Mouse (Mus musculus): ENCODE data around the gene Adamts12. TPM values are rescaled to one million over a fixed set of nuclear protein-coding genes. Genes with fewer than 3 reads are reported as not detected.

Gene Adamts12
- polyA plus RNA-seq, 3 experiments from 2014 or later: not detected

DNA sequence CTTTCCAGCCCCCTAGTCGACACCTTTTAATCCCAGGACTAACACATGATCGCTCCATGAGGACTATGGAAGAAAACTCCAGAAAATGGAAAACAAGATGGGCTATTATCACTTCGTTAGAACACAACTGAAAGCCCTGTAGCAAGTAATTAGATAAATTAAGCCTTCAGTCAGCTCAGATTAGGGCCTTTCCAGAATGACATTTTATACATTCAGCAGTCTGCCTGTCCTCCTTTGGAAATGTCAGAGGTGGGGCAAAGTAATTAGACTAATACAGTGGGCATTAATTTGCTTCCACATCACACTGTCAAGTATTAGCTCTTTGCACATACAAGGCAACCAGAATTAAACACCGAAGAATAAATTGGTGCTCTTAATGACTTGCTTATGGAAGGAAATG, 233.4 kb downstream of the Adamts12 start:
- no peak for ATAC-seq

DNA sequence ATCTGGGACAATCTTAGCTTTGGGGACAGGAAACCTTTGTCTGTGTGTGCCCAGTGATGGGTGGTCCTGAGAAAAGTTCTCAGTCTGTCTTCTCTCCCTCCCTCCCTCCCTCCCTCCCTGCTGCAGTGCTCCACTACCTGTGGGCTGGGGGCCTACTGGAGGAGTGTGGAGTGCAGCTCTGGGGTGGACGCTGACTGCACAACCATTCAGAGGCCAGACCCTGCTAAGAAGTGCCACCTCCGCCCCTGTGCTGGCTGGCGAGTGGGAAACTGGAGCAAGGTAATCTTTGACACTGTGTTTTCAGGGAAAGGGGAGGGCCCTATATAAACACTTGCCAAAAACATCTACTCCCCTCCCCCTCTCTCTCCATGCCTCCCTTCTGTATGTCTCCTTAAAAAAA, 252.5 kb downstream of the Adamts12 start:
- ATAC-seq: no peak

DNA sequence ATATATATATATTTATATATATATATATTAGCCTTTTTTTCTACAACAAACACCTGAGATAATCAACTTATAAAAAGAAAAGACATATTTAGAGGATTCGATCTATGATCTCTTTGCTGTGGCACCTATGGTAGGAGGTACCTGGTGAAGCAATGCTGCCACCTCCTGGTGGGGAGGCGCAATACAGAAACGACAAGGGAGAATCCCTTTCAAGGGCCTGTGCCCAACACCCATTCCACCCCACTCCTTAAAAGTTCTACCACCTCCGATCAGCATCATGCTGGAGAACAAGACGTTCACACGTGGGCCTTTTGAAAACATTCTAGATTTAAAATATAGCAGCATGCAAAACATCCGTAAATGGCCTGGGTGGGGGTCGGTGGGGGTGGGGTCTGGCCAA, 255.9 kb downstream of the Adamts12 start:
- ATAC-seq: peak; percentile 71

DNA sequence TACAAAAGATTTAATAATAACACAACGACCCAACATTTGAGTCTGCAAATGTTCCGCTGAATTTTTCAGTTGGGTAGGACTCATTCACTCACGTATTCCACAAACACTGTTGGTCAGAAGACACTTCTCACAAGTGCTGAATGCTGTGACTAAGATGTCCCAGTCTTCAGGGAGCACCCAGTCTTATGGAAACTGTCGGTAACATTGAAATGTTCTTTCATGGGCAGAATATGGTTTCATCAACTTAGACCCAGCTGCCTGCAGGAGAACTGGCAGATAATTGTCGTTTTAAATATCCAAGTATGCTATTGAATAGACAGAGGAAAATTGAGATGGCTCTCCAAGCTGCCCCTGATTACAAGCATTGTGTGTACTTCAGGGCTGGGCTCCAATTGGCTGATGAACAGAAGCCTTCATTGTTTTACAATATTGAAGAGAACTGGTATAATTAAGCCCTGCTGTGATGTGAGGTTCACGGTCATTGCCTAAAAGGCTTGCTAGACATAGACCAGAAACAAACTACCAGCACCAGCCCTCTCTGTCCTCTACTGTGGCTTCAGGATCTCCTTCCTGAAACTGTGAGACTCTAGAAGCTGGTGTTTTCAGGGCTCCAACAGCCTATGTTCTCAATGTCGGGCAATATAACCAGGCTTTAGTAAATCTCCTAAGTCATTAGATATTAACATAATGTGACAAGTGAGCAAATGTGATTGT, 275.0 kb downstream of the Adamts12 start:
- no peak for ATAC-seq

DNA sequence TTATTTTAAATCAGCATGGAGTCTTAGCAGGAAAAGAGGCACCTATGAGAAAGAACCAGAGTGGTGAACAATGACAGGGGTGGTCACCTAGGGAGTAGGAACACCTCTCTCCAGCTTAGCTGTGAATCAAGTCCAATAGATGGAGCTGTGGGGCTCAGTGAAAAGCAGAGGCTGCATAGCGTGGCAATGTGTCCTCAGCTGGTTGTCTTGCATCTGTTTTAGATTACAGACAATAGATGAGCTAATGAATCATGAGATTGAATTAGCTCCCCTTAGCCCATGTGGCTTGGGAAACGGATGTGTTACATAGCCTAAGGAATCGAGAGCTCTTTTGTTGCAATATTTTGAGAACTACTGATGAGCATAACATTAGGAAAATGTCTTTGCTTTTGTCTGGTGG, 291.3 kb downstream of the Adamts12 start:
- ATAC-seq: no peak

DNA sequence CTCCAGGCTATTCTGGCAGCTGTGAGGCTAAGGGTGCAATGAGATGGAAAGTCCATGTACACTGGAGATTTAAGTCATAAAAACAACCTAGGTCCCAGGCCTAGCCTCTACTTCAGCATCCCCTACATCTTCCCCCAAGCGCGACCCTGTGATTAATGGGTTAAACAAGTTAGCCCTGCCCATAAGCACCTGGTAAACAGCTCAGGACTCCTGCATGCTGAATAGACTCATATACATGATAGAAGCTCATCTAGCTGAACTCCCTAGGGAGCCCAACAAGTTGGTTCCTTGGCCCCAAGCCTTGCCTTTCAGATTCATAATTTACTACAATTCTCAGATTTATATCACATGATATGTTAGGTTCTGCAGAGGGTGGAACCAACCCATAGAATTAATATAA, 292.9 kb downstream of the Adamts12 start:
- no peak for ATAC-seq

DNA sequence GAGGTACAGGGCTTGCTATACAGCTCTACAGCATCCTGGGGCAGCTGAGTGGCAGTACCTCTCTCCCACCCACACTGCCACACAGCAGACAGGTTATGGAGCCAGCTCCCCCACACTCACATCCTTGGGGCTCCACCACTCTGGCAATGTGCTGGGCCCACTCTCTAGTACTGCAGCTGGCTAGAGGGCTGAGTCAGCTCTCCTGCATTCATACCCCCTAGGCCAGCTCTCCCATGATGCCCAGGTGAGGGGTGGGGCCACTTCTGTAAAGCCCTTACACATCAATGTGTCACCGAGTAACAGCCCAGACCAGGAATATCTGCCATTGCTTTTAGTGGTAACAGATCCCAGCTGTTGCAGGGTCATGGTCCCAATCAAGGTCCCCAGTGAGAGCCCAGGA, 296.3 kb downstream of the Adamts12 start:
- ATAC-seq: no peak

DNA sequence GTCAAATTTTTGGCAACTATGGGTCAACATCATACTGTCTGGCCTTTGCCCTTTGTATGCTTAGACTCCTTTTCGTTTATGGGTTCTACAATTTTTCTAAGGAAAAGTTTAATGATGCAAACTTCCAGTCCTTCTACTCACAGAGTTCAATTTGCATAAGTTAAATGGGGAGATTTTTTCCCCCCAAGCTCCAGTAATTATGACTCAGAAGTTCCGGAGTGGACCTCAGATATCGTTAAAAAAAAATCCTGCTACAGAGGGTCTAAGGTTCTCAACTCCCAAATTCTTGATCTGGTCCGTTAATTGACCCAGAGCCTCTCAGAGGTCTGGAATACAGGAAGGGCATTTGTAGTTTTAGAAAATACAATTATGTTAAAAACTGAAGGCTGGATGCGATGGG, 297.2 kb downstream of the Adamts12 start:
- ATAC-seq: no peak

DNA sequence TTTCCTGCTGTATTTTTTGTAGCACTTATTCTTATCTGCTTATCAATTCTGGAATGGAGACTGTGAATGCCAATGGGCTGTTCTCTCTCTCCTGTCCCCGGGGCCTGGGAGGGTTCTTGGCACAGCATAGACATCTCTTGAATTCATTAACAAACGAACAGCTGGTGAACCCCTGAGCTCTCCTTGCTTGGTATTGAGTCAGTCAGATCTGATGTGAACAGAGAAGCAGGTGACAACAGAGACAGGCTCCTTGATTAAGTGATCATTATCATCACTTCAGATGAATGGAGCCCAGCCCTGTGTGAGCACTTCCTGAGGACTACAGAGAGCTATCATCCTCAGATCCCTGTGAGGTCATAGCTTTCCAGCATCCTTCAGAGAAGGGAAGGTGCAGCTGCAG, 299.5 kb downstream of the Adamts12 start:
- no peak for ATAC-seq

DNA sequence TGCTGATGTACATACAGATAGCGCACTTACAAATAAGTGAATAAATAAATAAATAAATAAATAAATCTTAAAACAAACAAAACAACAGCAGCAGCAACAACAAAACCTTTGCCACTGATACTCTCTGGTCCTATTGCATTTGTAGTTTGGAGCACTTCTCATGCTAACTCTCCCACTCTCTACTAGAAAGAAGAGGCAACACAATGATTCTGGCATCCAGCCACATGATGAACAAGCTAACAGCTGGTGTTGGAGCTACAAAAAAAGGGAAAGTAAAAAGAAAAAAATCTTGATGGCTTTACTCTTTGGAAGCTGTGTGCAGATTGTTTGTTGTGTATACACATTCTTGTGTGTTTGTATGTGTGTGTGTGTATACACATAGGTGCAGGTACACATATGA, 300.2 kb downstream of the Adamts12 start:
- no peak for ATAC-seq

DNA sequence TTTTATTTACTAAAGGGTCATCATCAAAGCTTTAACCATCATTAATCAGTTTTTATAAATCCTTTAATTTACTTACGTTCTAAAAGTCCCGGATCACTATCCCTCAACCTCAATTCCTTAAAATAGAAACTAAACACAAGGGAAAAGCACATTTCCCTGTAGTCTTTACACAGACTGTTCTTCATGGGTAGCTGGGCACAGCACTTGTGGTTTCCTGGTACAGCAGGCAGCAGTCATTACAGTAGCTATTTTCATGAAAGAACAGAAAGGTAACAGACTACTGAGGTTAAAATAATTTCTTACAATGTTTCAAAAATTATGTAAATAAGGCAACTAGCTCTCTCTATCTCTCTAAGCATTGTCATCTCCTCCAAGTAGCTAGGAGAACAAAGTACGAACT, 305.0 kb downstream of the Adamts12 start:
- no peak for ATAC-seq

DNA sequence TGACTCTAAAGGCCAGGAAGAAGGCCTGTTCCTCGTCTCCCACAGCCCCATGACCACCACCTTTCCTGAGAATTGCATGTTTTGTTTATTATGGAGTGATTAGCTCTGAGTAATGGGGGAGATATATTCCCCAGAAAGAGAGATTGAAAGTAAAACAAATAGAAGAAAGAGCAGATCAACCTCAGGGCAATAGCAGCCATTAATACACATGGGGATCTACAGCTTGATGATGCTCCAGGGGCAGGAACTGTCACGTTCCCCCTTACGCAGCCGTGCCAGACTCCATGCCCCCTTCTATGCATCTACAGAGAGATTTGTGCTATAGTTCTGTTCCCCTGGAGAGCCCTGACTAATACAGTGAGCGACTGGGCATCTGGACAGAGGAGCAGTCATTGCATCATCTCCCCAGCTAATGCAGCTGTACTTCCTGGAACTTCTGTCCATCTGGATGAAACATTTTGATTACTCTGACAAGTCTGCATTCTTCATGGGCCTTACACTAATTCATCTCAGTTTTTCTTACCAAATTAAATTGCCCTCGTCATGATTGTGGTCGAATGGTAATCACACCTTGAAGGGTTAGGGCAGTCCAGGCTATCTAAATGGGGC, 306.0 kb downstream of the Adamts12 start:
- no peak for ATAC-seq

DNA sequence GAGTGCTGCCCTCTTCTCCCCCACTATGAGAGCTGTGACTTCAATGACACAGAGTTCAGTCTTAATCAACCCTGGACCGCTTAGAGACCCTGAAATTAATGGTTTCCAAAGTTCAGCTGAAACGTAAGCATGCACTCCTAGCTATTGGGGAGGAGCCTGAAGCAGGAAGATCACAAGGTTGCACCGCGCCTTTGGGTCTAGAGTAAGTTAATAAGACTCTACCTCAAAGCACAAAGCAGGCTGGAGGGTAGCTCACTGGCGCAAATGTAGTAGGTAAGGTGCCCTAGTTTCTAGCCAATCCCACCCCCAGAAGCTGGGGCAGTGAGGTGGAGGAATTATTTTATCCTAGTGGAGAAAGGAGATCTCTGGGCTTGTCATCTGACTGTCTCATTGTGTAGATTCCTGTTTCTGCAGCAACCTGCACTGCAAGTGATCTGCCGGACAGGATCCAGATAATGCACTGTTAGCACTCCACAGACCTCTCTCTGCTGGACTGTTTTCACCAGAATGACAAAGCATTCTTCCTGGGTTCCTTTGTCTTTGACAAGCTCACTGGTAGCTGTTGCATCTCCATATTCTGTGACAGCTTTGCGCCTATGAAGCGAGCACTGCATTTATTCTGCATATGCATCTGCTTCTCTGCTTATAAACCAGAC, 315.0 kb downstream of the Adamts12 start:
- no peak for ATAC-seq

DNA sequence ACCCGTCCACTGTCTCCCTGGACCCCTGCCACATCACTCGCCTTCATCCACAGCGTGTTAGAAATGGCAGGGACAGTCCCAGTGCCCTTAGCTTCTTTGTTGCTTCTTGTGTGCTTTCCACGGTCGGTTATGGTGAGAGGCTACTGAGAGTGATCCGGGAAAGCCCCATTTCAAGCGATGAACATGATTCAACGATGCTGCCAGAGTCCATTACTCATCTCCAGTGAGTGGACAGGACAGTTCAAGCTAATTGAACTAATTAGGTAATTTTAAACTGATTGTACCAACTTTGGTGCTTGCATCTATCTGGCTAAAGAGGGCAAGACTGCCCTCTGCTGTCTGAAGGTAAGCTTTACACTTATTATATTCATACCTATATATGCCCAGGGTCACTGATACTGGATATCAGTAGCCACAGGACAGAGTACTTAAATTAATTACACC, 315.5 kb downstream of the Adamts12 start:
- no peak for ATAC-seq

DNA sequence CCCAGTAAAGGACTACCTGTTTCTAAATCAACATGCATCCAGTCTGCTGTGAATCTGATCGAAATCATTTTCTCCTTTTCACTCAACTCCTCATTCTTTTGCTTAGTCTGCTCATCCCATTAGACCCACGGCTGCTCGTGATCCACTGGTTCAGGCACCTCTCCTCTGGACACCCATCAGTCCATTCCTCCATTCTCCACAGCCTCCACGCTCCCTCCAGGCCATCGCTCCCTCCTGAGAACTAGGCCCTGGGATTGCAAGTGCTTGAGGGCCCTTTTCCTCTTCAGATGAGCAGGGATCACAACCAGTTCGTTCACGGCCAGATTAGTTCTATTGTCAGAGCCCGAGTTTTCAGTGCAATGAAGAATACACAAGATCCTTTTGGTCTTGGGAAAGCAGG, 316.0 kb downstream of the Adamts12 start:
- no peak for ATAC-seq

DNA sequence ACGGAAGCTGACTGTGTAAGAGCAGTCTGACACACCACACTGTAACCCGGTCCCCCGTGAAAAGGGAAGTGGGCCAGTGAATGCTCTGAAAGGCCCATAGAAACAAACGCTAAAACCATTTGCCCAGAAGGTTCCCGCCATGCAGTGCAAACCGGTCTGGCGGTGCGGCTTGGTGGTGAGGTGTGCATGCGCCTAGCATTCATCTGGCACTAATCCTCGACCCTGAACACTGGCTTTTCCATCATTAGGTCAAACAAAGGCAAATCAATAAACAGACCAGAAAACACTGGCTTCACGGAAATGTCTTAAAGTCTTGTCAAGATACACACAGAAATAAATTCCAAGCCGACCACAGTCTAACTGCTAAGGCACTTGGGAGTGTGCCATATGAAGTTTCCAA, 318.0 kb downstream of the Adamts12 start:
- no peak for ATAC-seq

DNA sequence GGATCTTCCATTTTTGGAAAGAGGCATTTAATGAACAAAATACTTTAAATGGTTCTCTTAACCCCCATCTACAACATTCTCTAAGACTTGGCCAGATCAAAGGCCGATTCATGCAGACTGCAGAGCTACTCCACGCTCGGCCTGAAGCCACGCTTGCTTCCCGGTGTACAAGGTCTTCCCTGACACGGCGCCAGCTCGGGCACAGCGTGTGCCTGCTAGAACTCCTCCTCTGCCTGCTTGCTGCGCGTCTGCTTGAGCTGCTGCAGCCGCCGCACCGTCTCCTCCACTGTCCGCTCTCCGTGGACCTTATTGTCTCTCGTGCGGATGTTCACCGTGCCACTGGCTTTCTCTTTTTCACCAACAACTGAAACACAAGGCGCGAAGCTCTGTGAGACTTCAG, 319.2 kb downstream of the Adamts12 start:
- ATAC-seq: no peak

DNA sequence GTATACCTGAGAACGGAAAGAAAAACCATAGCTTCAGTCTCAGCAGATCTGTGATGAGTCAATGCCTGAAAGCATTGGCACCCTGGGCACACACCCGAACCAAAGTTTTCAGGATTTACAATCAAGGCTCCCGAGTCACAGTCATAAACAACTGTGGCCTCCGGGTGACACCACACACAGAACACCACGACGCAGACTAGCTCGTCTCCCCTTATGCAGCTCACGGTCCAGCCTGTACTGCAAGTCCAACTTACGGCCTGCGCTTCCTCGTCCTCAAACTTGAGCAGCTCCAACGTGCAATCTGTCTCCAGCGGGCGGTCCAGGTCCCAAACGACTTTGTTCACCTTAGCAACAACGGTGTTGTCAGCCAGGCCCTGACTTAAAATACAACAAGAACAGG, 328.3 kb downstream of the Adamts12 start:
- ATAC-seq: no peak

DNA sequence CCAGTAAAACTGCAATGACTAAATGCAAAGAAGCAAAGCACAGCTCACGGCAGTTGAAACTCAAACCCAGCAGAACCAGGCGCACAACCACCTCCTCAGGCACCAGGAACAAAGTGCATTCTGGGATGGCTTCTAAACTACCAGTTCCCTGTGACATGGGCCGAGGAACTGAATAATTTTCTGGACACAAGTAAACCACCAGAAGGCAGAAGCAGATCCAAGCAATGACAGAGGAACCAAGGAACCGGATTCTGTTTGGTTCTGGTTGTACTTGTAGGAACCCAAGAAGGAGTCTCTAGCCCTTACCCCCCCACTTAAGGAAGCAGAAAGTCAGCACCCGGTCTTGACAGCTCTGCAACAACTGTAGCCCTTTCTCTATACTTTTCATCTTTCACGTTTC, 331.8 kb downstream of the Adamts12 start:
- ATAC-seq: no peak

Other genes with a start within 250 kb of the Adamts12 start
- under 1 TPM in 1 of 3 experiments, not detected in 2; 0.24 TPM for gene C1qtnf3, start 112.5 kb upstream of the Adamts12 start, polyA plus RNA-seq (2017; shearing (Covaris generic))
- 1 to 10 TPM; 3.0 to 4.3 (median 3.2) TPM for gene Amacr, start 83.0 kb upstream of the Adamts12 start, polyA plus RNA-seq (2017; shearing (Covaris generic))
- gene Slc45a2, start 64.1 kb upstream of the Adamts12 start, polyA plus RNA-seq (2017; shearing (Covaris generic)): not detected
- under 1 TPM in 1 of 3 experiments, not detected in 2; 0.11 TPM for gene Rxfp3, start 26.8 kb upstream of the Adamts12 start, polyA plus RNA-seq (2017; shearing (Covaris generic))